Mouse (Mus musculus) erythroblast, embryonic 14.5 days (primary cell): Measurements from ENCODE around the gene Olfr1415. TPM values are rescaled to one million over a fixed set of nuclear protein-coding genes. Genes with fewer than 3 reads are reported as not detected.
"Not testable (repeated sequence)": the region's sequence is repeated elsewhere in the genome, so short reads cannot be mapped to it uniquely, and the experiment has no call there.

Experiments used
- H3K27me3 ChIP-seq: 2 replicates; pipeline ENCODE4 v1.6.1; 2012; ENCODE audit warnings: inconsistent platforms; ENCODE audit not compliant: control insufficient read depth
- H3K36me3 ChIP-seq: 2 replicates; pipeline ENCODE4 v1.6.1; 2012; ENCODE audit warnings: mild to moderate bottlenecking, inconsistent platforms; ENCODE audit not compliant: control insufficient read depth
- H3K4me1 ChIP-seq: 2 replicates; pipeline ENCODE4 v1.6.1; 2012; ENCODE audit warnings: inconsistent platforms; ENCODE audit not compliant: control insufficient read depth
- H3K4me3 ChIP-seq: replicated peaks from 2 replicates; pipeline ENCODE3; 2012; ENCODE audit warnings: moderate library complexity, mild to moderate bottlenecking, inconsistent platforms
- H3K9me3 ChIP-seq: 2 replicates; pipeline ENCODE4 v1.6.1; 2012; ENCODE audit warnings: low read length, inconsistent platforms, mixed read lengths; ENCODE audit not compliant: control insufficient read depth
- GATA1 ChIP-seq: IDR thresholded peaks from 2 replicates; pipeline ENCODE4 v1.6.1; 2012; ENCODE audit warnings: low read length, inconsistent platforms, mixed read lengths
- TAL1 ChIP-seq: IDR thresholded peaks from 3 replicates; pipeline ENCODE4 v1.6.1; 2012; ENCODE audit warnings: low read length, inconsistent platforms, mixed read lengths
- polyA plus RNA-seq: library from polyadenylated mRNA; stranded (reverse); fragments of >175 nt; gene quantifications from 2 replicates; pipeline ENCODE4 v1.2.3, GENCODE M21; 2012

Olfr1415 gene
- polyA plus RNA-seq, result not detected in 2 replicates

GRCm38 (mm10) chr1:92496001-92496400 is at the start of gene Olfr1415:
Gene Olfr1415 (minus strand): TSS chr1:92496101.
- H3K27me3 ChIP-seq, result no peaks in the 10 kb centered on the region
- no peak within 1 kb of the TSS for H3K4me3 ChIP-seq
- H3K36me3 ChIP-seq, result no peaks in the 10 kb centered on the region
- no peaks in the 10 kb centered on the region for H3K9me3 ChIP-seq
- no peak for TF ChIP-seq GATA1
- TF ChIP-seq TAL1, result no peak
- H3K4me1 ChIP-seq, result no peaks in the 10 kb centered on the region

- Histone ChIP-seq H3K4me1 (no peaks in the 10 kb centered on the region; the same call in 1 of the 2 replicates), H3K9me3 (no peaks in the 10 kb centered on the region), H3K4me3 (no peak overlapping the region), H3K27me3 (no peaks in the 10 kb centered on the region), H3K36me3 (no peaks in the 10 kb centered on the region)
- TF ChIP-seq GATA1 (no peak), TAL1 (no peak)
Observed at GRCm38 (mm10) chr1:92539071-92539470, 43.2 kb upstream of the Olfr1415 start.

GRCm38 (mm10) chr1:92536972-92537371 is 41.1 kb upstream of the Olfr1415 start:
- H3K4me3 ChIP-seq, result no peak overlapping the region
- TF ChIP-seq TAL1 (no peak), GATA1 (no peak)
- H3K36me3 ChIP-seq, result no peaks in the 10 kb centered on the region
- H3K27me3 ChIP-seq, result no peaks in the 10 kb centered on the region
- no peaks in the 10 kb centered on the region for H3K9me3 ChIP-seq
- no peaks in the 10 kb centered on the region; the same call in 1 of the 2 replicates for H3K4me1 ChIP-seq

- Histone ChIP-seq H3K4me3 (no peak overlapping the region), H3K9me3 (no peaks in the 10 kb centered on the region), H3K4me1 (no peaks in the 10 kb centered on the region), H3K36me3 (no peaks in the 10 kb centered on the region), H3K27me3 (no peaks in the 10 kb centered on the region)
- no peak for TF ChIP-seq GATA1
- TF ChIP-seq TAL1, result no peak
Observed at GRCm38 (mm10) chr1:92523764-92524163, 27.9 kb upstream of the Olfr1415 start.

GRCm38 (mm10) chr1:92521376-92521775 is 25.5 kb upstream of the Olfr1415 start:
- no peaks in the 10 kb centered on the region for H3K27me3 ChIP-seq
- H3K4me1 ChIP-seq, result no peaks in the 10 kb centered on the region
- TF ChIP-seq TAL1, result no peak
- no peak for TF ChIP-seq GATA1

GRCm38 (mm10) chr1:92519046-92519445 is 23.1 kb upstream of the Olfr1415 start:
- Histone ChIP-seq H3K9me3 (no peaks in the 10 kb centered on the region), H3K4me1 (no peaks in the 10 kb centered on the region), H3K4me3 (no peak overlapping the region), H3K27me3 (no peaks in the 10 kb centered on the region), H3K36me3 (no peaks in the 10 kb centered on the region)
- no peak for TF ChIP-seq GATA1
- TF ChIP-seq TAL1, result no peak

More at GRCm38 (mm10) chr1:92521376-92521775, 25.5 kb upstream of the Olfr1415 start:
- Histone ChIP-seq H3K4me3 (no peak overlapping the region), H3K36me3 (no peaks in the 10 kb centered on the region), H3K9me3 (no peaks in the 10 kb centered on the region)

- no peaks in the 10 kb centered on the region for H3K4me1 ChIP-seq
- H3K27me3 ChIP-seq, result no peaks in the 10 kb centered on the region
- no peaks in the 10 kb centered on the region for H3K9me3 ChIP-seq
- H3K4me3 ChIP-seq, result no peak within 1 kb of the TSS
- TF ChIP-seq GATA1, result no peak
- no peak for TF ChIP-seq TAL1
- no peaks in the 10 kb centered on the region for H3K36me3 ChIP-seq
Observed at GRCm38 (mm10) chr1:92518561-92518960, 22.7 kb upstream of the Olfr1415 start, which contains the start of gene Olfr1414. Gene Olfr1414 (minus strand): TSS chr1:92518661.

GRCm38 (mm10) chr1:92515390-92515789 is 19.5 kb upstream of the Olfr1415 start:
- H3K4me3 ChIP-seq, result no peak overlapping the region
- no peaks in the 10 kb centered on the region for H3K4me1 ChIP-seq
- no peaks in the 10 kb centered on the region for H3K9me3 ChIP-seq
- H3K36me3 ChIP-seq, result no peaks in the 10 kb centered on the region
- TF ChIP-seq GATA1 (no peak), TAL1 (no peak)
- H3K27me3 ChIP-seq, result no peaks in the 10 kb centered on the region

- not testable (repeated sequence) for H3K9me3 ChIP-seq
Observed at GRCm38 (mm10) chr1:92511646-92512045, 15.7 kb upstream of the Olfr1415 start.

GRCm38 (mm10) chr1:92485013-92485412 is 10.9 kb downstream of the Olfr1415 start, which contains the start of gene Olfr1416:
Gene Olfr1416 (minus strand): TSS chr1:92485113.
- Histone ChIP-seq H3K4me3 (no peak within 1 kb of the TSS), H3K27me3 (no peaks in the 10 kb centered on the region), H3K36me3 (no peaks in the 10 kb centered on the region), H3K9me3 (peaks cover 16% of the 10 kb centered on the region), H3K4me1 (no peaks in the 10 kb centered on the region)
- no peak for TF ChIP-seq GATA1
- TF ChIP-seq TAL1, result no peak

More at GRCm38 (mm10) chr1:92511646-92512045, 15.7 kb upstream of the Olfr1415 start:
- H3K36me3 ChIP-seq, H3K27me3 ChIP-seq, H3K4me3 ChIP-seq, H3K4me1 ChIP-seq: not testable (repeated sequence)
